Mouse (Mus musculus) neural tube, embryonic 10.5 days (tissue): ENCODE data around the gene Slc1a4.

Experiments
- DNase-seq: peaks from one replicate; pipeline ENCODE4 v3.0.0-alpha.2; 2017; ENCODE audit warnings: low spot score; ENCODE audit errors: extremely low spot score

Gene Slc1a4

DNA sequence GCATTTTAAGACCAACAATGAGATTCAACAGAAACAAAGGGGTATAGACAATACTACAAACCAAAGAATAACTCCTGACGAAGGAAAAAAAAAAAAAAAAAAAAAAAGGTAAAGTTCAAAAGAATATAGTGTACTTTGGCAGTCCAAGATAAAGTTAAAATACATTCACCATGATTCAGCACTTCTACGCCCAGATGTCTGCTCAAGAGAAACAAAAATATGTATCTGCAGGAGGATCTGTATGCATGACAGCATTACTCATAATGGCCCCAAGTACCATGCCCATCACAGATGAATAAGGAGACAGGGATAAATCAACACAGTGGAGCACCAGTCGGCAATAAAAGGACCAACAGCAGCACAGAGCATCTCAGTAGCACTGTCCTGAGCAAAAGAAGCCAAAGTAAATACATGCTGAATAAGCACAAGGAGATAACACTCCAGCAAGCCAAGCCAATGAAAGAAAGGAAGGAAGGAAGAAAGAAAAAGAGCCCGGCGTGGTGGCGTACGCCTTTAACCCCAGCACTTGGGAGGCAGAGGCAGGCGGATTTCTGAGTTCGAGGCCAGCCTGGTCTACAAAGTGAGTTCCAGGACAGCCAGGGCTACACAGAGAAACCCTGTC lies 7.3 kb downstream of the Slc1a4 start:
- no peak for DNase-seq

DNA sequence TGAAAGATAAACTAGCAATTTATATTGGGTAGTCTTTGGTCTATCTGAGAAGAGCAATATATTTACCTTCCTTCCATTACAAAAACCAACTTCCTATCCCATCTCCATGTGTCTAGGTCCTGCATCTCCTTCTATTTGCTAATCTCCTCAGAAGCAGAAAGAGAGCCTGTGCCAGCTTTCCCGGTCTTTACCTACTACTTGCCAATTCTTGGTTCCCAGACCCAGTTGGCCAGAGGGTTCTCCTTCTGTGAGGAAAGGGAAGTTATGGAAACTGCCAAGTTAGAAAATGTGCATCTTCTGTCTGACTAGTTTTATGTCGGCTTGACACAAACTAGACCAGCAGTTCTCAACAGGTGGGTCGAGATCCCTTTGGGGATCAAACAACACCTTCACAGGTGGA lies 8.5 kb downstream of the Slc1a4 start:
- DNase-seq: no peak

DNA sequence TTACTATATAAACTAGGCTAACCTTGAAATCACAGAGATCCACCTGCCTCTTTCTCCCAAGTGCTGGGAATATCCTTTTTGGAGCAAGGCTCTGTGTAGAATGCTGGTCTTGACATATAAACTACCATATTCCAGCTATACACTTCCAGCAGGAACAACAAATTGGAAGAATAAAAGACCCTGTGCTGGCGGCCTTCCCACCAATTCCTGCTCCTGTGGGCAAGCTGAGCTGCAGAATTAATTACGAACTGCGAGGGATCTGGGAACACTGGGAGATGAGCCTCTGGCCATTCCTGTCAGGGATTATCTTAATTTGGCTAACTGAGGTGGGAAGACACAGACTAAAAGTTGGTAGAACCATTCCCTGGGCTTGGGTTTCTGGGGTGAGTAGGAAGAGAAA lies 10.1 kb downstream of the Slc1a4 start:
- no peak for DNase-seq

DNA sequence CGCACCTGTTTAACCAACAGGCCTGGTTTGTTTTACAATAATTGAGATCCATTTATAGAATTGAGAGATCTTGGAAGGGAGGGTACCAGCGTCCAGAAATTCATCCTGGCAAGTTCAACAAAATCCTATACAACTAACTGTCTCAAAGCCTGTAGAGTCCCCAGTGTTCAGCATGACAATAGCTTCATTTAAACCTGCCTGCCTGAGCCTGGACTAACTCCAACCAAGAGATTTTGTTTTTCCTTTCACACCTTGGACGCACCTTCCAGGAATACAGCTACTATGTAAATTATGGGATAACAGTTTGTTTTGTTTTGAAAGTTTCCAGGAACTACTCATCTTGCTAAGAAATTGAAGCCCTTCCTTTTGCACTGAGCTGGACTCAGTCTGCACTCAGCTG lies 11.9 kb downstream of the Slc1a4 start:
- DNase-seq: no peak

DNA sequence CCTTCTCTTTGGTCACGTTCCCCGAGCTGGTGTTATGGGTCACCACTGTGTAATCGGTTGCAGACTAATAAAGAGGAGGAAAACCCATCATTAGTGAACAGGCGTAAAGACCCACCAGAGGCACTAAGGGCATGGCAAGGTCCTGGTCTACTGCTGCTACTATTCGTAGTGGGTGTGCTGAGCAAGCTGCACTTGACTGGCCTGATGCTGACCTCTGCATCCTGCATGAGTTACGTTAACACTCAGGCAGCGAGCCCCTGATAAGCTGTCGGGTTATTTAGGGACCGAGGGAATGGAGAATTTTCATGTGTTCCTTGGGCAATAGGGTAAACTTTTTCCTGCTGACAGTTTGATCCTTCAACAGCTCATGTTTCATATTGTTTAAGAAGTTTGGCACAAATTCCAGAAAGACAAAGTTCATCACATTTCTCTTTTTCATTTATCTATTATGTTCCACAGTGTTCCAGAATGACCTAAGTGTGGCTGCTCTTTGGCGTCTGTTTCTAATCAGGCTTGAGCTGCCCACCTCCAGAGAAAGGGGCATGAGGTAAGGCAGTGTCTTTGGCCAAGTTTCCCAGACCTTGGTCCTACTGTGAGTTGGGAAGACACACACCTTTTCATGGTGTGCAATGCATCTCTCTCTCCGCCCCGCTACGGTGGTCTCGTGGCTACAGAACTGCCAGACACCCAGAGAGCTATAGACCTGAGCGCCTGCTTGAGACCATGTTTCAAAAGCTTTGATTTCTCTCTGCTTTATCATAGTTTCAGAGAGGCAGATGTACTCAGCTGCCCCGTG lies 13.7 kb downstream of the Slc1a4 start:
- no peak for DNase-seq

DNA sequence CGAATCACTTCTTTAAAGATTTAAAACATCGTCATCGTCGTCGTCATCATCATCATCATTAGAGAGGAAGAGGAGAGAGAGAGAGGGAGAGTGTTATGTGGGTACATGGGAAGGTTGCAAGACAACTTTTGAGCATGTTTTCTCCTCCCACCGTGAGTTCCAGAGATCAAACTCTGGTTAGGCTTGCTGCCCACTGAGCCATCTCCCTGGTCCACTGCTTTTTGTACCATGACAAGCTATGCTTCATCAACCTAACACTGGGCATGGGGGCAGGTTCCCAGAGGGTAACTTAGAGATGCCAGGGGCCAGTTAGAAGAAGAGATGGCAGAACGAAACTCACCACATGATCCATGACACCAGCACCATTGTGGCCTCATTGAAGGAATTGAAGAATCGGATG lies 18.9 kb downstream of the Slc1a4 start:
- DNase-seq: no peak

DNA sequence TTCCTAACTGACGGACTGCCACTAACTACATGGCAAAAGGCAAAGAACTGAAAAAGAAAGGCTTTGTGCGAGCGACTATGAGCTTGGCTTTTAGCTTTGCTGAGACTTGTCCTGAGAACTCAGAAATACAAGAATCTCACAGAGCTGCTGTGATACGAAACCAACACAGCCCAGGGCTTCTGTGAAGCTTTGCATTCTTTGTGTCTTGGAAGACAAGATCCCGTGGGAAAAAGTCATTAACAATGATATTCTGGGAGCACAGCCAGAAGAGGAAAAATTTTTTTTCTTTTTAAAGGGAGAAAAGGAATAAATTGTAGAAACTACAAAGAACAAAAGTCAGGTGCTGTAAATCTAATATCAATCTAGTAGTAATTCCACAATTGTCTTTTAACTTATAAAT lies 23.5 kb downstream of the Slc1a4 start:
- DNase-seq: no peak

DNA sequence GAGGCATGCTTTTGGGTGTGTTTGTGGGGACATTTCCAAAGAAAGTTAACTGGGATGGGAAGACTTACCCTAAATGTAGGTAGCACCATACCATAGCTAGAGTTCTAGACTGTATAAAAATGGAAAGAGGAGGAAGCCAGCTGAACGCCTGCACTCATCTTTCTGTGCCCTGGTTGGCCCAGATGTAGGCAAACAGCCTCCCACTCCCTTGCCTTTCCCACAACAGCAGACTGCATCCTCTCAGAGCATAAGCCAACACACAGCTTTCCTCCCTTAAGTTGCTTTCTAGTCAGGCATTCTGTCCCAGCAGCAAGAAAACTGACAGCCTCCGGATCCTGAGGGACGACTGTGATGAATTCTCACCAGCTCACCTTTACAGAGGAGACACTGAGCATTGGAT lies 25.1 kb downstream of the Slc1a4 start:
- no peak for DNase-seq

DNA sequence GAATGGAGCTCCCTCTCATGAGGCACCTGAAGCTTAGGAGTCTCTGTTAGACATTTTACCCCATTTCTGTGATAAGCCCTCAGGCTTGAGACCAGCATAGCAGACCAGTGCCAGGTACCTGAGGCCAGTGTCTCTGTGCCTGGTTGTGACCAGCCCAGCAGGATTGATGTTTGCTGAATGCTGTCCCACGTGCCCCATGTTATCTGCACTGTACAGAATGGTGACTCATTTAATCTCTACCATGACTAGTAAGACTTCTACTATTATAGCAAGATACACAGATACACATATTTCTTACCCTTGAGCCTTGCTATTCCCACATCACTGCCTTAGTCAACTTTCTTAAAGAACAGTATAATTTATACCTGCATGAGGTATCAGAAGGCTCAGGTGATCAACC lies 26.9 kb downstream of the Slc1a4 start:
- no peak for DNase-seq

DNA sequence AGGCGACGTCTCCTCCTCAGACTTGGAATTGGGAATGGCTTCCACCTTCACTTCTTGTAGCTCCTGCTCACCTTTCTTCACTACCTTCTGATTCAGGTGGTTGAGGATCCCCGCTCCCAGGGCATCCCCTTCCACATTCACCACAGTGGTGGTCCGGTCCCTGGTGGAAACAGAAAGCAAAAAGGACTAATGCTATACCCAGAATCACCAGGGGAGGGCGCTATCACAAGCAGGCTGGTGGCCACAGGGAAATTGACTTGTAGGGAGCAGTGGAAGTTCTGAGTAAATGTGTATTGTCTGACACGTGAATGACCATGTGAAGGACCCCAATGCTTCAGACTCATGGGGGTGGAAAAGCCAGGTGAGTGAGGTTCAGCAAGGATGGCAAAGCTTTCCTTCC lies 28.2 kb downstream of the Slc1a4 start:
- peak; percentile 38 for DNase-seq

DNA sequence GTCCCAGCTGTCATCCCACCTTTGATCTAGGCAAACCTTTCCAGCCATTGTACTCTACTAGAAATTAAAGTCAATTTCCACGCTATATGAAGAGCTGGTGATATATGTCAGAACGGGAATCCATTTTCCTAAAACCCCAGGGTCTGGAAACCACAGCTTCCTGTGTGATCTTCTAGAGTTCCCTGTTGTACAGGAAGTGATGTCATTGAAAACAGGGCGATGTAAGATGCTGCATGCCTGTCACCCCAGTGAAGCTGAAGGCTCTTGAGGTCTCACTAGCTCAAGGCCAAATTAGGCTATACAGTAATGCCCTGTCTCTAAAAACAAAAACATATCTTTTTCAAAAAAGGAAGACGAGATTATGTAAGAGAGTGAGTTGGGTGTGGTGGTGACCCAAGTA lies 31.2 kb downstream of the Slc1a4 start:
- DNase-seq: no peak

DNA sequence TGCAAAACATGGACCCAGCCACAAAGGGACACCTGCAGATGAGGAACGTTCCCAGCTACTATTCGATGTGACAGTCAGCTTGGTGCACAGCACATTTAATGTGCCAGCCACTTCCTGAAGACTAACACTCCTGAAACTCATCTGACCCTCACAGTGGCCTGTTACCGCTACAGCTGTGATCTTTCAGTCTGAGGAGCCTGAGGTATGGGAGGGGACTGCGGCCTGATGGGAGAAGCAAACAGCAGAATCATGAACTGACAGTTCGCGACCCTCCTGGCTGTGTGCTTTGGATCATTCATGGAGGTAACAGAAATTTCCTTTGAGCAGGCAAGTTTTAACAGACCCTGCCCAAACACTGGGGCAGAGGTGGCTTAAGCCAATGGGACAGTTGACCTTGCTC lies 31.7 kb downstream of the Slc1a4 start:
- DNase-seq: no peak

DNA sequence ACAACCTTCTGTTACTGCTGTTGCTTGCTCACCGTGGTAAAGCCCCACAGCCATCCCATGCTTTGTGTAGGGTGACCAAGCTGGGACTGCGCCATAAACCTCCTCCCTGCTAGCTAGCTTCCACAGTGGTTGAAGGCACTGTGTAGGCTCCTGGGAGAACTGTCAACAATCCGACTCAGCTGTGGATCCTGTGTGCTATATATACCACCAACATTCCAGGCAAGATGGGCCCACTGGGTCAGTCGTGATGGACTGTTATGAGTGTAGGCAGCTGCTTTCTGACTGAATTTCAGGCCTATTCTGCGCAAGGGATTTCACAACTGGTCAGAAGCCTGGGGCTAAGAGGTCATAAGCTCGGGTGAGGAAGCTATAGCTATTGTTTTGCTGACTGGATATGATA lies 32.6 kb downstream of the Slc1a4 start:
- DNase-seq: no peak

DNA sequence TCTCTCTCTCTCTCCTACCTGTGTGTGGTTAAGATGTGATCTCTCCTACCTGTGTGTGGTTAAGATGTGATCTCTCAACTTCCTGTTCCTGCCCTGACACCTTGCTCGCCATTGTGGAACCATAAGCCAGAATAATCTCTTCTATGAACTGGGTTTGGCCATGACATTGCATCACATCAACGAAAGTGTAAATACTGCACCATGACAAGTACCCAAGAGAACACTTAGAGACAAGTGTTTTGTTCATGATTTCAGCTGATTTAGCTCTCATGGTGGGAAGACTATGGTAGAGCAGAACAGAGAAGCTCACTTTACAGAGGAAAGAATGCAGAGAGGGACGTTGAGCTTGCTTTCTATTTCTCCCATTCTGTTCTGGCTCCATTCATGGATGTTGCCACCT lies 48.0 kb downstream of the Slc1a4 start:
- DNase-seq: no peak

DNA sequence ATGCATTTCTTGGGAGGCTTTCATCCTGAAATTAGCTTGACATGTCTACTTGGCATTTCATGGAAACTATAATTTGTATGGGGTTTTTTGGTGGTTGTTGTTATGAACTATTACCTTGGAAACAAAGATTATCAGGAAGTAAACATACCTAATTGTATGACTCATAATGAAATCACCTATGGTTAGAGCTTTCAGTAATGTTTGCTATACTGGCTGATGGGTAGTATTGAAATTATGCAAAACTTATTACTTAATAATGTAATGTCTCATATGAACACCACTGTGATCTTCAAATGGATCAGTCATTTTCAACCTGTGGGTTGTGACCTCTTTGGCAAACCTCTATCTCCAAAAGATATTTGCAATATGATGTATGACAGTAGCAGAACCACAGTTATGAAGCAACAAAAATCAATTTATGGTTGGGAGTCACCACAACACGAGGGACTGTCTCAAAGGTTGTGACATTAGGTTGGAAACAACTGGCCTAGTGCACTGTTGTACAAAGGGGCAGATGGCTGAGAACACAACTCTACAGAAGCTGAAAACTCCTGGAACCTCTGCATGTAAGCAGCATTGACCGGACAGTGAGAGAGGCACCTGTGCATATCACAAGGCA lies 49.8 kb downstream of the Slc1a4 start:
- DNase-seq: no peak

DNA sequence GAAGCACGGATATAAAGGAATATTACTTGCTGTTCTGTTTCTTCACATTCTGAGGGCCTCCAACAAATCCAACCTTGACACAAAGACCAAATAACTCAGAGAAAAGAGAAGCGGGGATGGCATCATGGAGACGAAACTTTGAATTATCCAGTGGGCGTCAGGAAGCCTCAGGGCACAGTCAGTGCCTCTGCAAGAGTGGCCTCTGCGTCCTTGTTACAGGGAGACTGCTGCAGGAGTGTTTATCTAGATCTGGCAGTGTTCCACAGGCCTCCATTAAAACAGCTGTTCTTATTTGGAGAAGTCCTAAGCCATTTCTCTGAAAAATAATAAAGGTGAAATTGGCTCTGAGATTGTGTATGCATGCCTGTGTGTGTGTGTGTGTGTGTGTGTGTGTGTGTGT lies 51.5 kb downstream of the Slc1a4 start:
- DNase-seq: no peak

DNA sequence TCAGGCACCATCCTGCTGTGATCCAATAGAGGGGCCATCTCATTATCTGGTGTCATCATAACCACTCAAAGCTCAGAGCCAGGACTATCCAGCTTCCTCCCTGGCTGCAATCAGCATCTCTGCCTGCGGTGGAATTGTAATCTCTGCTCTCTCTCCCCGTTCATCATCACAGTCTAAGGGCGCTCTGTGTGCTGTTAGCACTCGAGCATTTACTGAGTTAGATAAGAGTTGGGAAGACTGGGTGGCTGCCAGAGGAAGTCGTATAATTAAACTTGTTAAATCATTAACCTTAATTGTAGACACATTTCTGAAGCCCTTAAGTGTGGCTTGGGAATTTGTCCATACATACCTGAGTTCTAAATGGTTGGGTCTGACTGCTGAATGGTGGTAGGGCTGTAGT lies 53.8 kb downstream of the Slc1a4 start:
- DNase-seq: no peak

DNA sequence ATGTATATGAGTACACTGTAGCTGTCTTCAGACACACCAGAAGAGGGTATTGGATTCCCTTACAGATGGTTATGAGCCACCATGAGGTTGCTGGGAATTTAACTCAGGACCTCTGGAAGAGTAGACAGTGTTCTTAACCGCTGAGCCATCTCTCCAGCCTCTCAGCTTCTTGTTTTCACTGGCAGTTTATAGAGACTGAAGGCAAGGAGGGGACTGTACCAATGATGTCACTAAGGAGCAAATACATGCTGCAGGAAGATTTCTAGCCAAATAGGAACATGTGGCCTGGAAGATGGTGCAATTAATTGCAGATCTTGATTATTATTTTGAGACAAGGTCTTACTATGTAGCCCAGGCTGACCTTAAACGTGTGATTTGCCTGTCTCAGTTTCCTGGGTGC lies 55.4 kb downstream of the Slc1a4 start:
- DNase-seq: no peak

DNA sequence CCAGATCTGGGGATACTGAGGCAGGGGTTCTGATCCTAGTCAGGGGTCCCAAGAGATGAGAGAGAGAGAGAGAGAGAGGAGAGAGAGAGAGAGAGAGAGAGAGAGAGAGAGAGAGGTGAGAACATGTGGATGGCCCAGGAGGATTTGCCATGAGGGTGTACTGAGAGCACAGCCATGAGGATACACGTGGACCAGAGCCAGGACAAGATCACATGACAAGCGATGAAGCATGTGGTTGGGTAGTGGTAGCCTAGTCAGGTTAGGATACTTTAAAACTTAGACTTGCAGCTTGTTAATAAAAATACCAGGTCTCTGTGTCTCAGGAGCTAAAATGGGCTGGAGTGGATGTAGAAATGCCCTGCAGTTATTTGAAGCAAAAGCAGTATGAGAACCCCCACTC lies 56.5 kb downstream of the Slc1a4 start:
- DNase-seq: no peak

DNA sequence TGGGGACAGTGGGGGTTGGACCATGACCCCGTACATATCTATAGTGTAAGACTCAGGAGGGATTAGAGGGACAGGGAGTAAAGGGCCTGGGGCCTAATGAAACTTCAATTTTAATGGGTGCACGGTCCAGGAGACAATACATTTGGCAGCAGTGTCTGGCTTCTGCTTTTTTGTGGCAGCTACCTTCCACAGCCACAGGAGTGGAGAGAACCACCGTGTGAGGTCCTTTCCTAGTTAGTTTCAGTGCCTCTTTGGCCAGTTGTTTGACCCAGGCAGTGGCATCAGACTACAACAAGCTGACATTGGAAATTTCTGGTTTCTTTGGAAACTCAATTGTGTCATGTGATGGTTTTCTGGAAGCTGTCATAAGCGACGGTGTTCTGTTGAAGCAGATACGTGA lies 62.6 kb downstream of the Slc1a4 start:
- DNase-seq: no peak

DNA sequence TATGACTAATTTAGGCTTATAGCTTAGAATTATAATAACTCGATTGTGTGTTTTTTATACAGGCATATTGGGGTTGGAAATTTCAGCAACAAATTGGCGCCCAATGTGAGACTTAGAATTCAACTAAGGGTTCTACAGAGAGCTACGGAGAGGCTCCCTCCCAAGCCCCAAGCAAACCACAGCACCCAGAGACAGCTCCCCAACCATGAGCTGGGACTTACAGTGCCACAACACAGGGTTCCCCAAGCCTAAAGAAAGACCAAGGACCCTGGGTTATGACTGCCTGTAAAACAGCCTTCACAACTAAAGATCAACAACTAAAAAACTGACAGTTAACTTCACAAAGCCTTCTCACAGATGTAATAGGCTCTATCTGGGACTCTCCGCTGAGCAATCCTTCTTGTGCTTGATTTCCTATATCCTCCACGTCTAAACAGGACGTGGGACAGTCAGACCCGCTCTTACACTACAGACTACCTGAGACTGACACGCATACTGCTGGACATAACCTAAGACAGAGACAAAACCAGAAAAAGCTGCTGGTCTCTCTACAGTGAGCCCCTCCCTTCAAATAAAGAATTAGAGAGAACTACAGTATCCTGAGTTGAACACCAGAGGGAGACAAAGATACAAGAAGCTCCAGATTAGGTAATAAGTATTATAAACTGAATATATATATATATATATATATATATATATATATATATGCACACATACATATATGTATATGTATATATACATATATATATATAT lies 69.7 kb downstream of the Slc1a4 start:
- DNase-seq: no peak

DNA sequence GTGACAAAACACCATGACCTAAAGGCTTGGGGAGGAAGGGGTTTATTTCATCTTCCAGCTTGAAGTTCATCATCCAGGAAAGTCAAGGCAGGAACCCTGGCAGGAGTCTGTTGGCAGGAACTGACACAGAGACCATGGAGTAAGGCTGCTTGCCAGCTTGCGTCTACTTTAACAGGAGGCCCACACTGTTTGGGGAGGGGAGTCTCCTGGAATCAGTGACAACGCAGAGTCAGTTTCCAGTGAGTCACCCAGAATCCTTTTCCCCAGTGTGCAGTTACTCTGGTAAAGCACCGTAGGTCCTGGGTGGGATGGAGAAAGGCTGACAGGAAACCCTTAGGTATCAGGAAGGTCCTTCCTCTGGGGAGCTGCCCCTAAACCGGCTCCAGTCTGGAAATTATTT lies 77.7 kb downstream of the Slc1a4 start:
- DNase-seq: no peak
